Mouse (Mus musculus) heart, postnatal 10 days (tissue): Measurements from ENCODE around the gene D630023F18Rik. TPM values are rescaled to one million over a fixed set of nuclear protein-coding genes. Genes with fewer than 3 reads are reported as not detected.

ENCODE experiments used
- DNase-seq, 2 experiments: peaks; one replicate each; pipeline ENCODE4 v3.0.0; 2021
- intact Hi-C: fragments of 180-260 bp; cut with DNase I; formaldehyde crosslinking; loops from one replicate; pipeline ENCODE4 v1.15.1; 2025
- total RNA-seq, 2 experiments: library from RNA; stranded (reverse); gene quantifications; 2 replicates each; pipeline ENCODE4 v1.2.3; 2021

D630023F18Rik gene
- total RNA-seq, 2 experiments from 2014 or later: not detected

DNA sequence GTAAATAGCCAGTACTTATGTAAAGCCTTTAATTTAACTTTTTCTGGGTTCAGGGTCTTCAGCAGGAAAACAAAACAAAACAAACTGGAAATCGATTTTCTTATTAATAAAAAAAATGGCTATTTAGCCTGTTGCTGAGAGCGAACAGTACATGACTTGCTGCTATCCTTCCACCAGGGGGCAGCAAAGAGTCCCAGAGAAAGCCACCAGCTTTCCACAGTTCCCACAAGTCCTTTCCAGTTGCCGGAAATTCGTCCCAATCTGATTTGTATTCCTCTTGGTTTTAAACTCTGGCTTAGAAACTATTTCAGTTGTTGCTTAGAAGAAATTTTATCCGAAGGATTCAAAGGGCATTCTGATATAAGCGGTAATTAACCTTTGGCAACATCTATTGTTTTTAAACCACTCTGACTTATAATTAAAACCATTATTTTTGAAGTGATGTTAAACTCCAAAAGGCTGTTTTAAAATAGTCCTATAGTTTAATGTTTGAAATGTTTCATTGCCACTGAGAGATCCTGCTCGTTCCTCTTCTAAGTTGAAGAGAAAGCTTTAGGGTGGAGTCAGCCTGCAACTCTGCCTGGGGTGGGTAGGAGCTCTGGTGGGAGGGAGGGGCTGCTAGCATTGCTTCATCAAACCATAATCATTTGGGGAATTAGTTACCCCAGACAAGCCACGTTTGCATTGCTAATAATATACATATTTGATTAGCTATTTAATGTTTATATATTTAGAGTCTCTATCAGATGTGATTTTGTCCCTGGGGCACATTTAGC is 10.8 kb downstream of the D630023F18Rik start:
- intact Hi-C loops: loop anchor here (1.0 kb wide), 1 partner anchor 68 kb away; no protein-coding TSS in a partner anchor
- DNase-seq: peak; percentile 77 to 88

GRCm38 (mm10) chr1:65109756-65110435 is 13.1 kb downstream of the D630023F18Rik start:
- no peak for DNase-seq
- intact Hi-C loops: no loop called here

- DNase-seq: no peak
- intact Hi-C loops: no loop called here
Measured at GRCm38 (mm10) chr1:65109196-65109595, 13.8 kb downstream of the D630023F18Rik start.

DNA sequence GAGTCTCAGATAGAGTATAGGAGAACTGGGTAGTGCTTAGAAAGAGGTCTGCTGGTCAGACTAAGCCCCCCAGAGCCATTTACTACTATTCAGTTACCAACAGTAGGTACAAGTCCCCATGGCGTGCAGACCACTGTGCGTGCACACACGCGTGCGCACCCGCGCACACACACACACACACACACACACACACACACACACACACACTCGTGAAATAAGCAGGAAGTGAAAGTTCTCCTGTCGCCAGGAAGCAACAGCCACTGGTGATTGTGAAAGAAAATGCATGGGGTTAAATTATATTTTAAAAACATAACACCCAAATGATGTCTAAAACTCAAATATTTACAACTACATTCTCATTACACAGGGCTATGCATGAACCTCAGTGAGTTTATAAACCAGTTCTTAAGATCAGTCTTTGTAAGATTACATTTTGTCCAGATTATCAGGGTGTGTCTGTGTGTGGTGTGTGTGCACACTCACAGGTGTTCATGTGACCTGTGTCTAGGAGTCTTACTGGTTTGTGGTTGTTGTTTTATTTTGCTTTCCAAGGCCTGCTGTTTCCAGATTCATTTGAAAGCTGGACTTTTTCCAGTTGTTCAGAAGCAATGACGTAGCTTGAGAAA is 15.2 kb downstream of the D630023F18Rik start:
- DNase-seq: no peak
- intact Hi-C loops: no loop called here

DNA sequence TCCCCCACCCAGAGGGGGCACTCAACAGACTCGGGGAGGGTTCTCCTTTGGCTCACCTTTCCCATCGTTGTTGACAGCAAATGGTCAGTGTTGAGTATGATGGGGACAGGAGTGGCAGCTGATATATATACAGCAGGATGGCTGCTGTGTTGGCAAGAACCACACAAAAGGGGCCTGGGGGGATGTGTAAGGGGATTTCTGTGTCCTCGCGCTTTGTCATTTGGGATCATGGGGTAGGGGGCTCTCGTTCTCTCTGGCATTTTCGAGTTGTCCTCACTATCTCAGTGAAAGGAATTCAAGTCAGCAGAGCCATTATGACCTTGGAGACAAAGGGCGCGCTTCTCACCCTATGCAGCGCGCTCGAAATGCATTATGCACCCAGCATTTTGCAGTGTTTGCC is 19.7 kb downstream of the D630023F18Rik start, which contains the start of gene Cryga:
TSS of gene Cryga (minus strand) at position 101 of the 400 bp plus-strand sequence.
- intact Hi-C loops: no loop called here
- no peak for DNase-seq

DNA sequence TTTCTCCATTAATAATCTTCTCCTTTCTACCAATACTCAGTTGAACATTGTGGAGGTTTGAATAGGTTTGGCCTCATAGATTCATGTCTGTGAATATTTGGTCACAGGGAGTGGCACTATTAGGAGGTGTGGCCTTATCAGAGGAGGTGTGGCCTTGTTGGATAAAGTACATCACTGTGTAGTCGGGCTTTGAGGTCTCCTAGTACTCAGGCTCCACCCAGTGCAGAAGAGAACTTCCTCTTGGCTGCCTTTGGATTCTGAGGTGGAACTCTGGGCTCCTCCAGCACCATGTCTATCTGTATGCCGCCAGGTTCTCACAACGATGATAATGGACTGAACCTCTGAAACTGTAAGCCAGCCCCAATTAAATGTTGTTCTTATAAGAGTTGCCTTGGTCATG is 26.1 kb downstream of the D630023F18Rik start:
- DNase-seq: no peak
- intact Hi-C loops: no loop called here

DNA sequence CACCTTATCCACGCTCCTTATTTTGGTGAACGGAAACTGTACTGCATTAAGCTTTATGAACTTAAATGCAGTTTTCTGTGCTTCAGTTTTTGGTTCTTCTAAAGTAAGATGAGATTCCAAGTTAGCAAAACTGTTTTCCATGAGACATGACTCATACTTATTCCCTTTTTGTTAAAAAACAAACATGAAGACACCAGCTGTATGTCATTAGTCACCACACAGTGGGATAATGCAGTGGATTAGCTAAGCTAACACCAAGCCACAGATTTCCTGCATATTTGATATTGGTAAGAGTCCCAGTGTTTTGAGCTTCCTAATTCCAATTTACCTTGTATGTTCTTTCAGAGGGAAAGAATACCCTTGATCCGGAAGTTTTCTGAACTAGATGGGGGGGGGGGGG is 31.4 kb downstream of the D630023F18Rik start:
- no peak for DNase-seq
- intact Hi-C loops: no loop called here

- intact Hi-C loops: no loop called here
- DNase-seq: no peak
Measured at GRCm38 (mm10) chr1:65090370-65090769, 32.6 kb downstream of the D630023F18Rik start.

DNA sequence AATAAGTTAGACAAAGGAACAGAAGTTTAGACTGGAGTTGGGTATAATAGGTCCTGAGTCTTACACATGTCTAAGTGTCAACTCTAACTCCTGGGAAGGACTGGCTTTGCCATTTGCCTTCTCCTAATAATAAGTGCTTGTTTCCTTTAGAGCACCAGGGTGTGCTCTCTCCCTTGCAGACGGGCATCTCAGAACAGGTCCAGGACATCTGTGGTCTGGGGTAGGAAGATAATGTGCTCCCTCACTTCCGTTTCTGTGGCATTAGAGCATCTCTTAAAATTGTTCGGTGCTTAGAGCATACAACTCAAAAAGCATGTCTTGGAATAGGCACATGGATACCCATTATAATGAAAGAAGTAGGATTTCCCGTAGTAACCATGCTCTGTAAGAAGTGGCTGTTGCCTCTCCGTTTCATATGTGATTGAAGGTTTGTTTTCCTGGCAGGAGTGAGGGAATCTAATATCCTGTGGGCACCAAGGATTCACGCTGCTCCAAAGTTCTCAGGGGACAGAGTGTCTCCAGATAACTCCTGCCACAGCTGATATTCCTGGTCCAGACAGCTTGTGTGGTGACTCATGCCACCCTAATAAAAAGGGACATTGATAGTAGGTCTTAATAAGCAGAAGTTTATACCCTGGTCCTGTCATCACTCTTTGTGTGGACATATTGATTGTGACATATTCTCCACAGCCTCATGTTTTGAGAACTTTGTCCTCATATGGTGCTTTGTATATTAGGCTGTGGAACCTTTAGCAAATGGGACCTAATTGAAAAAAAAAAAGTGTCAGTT is 34.3 kb downstream of the D630023F18Rik start:
- DNase-seq: no peak
- intact Hi-C loops: no loop called here

- DNase-seq: no peak
- intact Hi-C loops: no loop called here
Measured at GRCm38 (mm10) chr1:65082188-65082587, 40.8 kb downstream of the D630023F18Rik start, which contains the start of gene Crygb. Gene Crygb (minus strand): TSS chr1:65082288.

DNA sequence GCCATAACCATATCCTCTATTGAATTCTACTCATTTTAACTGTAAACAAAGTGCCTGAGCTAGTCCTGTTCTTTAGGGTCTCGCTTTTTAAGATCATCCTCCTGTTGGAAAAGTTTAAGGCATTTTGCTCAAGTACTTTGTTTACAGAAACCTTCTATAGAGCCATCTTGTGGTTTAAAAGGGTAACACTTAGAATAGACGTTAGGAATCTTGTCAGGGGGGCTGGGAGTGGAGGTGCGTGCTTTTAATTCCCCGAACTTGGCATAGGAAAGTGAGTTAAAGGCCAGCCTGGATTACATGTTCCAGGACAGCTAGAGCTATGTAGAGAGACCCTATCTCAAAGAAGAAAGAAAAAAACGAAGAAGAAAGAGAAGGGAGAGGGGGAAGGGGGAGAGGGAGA is 47.4 kb downstream of the D630023F18Rik start:
- intact Hi-C loops: loop anchor here (2.0 kb wide), 1 partner anchor 29 kb away; no protein-coding TSS in a partner anchor
- peak; percentile 4 to 11 for DNase-seq

DNA sequence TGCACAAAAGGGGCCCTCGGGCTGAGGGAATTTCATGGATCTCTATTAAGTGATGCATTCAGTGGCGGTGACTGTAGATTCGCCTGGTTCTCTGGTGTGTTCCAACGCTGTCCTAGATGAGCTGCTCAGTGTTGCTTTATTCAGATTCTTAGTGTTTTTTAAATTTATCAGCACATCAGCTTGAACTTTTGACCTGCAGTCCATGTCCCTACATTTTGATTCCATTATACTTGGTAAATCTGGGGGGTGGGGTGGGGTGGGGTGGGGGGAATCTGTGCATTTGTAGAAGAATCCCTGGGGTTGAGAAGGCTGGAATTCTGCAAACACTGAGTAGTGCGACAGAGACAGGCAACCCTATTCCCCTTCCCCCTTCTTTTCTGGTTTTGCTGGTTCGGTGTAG is 49.4 kb downstream of the D630023F18Rik start, which contains the start of gene Crygc:
TSS of gene Crygc (minus strand) at position 101 of the 400 bp plus-strand sequence.
- intact Hi-C loops: no loop called here
- no peak for DNase-seq

DNA sequence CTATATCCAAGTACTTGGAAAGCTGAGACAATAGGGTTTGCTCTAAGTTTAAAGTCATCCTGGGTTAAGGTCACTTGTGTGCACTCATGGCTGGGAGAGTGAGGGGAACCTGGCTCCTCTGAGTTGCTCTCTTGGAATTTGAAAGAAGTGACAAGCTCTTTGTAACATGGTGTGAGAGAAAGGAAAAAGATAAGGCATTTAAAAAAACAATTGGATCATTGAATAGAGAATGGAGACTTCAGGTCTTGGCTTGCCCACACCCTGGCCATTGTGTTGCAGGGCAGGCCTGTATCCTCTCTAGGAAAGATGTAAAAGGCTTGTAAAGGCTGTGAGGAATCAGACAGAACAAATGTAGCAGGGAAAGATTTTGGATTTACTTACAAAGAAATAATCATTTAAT is 55.2 kb downstream of the D630023F18Rik start:
- intact Hi-C loops: no loop called here
- DNase-seq: no peak

DNA sequence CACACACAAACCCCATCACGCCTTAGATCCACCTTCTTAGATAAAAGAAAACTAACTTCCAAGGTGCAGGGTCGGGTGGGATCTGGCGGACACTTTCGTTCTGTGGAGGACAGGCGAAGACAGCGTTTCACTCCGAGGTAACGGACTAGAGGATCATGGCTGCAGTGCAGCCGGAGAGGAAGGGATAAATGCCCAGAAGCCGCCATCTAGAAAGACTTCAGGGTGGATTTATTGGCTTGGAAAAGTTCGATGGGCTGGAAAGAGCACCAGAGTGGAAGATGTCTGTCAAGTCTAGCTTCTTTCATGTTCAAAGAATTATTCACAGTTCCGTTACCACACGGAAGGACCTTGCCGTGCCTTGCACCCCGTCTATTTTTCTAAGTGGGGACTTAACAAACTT is 58.8 kb downstream of the D630023F18Rik start:
- intact Hi-C loops: no loop called here
- DNase-seq: no peak

DNA sequence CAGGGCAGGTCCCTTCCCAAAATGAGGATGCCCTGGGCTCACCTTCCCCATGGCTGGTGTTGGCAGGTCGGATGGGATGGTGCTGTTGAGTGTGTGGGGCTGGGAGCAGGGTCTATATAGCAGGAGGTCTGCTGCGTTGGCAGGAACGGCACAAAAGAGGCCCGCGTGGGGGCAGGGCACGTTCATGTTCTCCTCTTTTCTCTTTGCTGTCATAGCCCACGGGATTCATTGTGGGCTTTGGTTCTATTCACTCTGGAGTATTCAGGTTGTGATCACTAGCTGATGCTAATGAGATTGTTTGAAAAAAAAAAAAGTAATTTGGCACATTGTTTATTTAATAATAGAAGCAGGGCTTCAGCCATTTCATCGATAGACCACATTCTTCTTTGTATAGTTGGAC is 59.7 kb downstream of the D630023F18Rik start, which contains the start of gene Crygd:
TSS of gene Crygd (minus strand) at position 101 of the 400 bp plus-strand sequence.
- intact Hi-C loops: no loop called here

More for the DNA sequence above, 59.7 kb downstream of the D630023F18Rik start, which contains the start of gene Crygd:
- DNase-seq: no peak

Other genes starting within 250 kb of the D630023F18Rik start
- gene Plekhm3, start 166.4 kb downstream of the D630023F18Rik start, total RNA-seq: 10 to 100 TPM in 1 of 2 experiments, 1 to 10 TPM in 1; 8.8 to 10.7 TPM
- under 1 TPM; 0.30 to 0.38 TPM for gene Akr1cl, start 90.5 kb downstream of the D630023F18Rik start, total RNA-seq
- gene Cryge, start 72.1 kb downstream of the D630023F18Rik start, total RNA-seq: not detected
- not detected for gene Crygd, start 59.8 kb downstream of the D630023F18Rik start, total RNA-seq
- not detected for gene Crygc, start 49.5 kb downstream of the D630023F18Rik start, total RNA-seq
- gene Crygb, start 40.9 kb downstream of the D630023F18Rik start, total RNA-seq: not detected
- not detected for gene Cryga, start 19.8 kb downstream of the D630023F18Rik start, total RNA-seq
- gene Gm28845, start 3.7 kb downstream of the D630023F18Rik start, total RNA-seq: not detected
- gene Idh1, start 63.3 kb upstream of the D630023F18Rik start, total RNA-seq: 10 to 100 TPM; 48.1 to 51.8 TPM
- 10 to 100 TPM; 15.3 to 17.3 TPM for gene Pikfyve, start 63.5 kb upstream of the D630023F18Rik start, total RNA-seq
- gene Pth2r, start 158.8 kb upstream of the D630023F18Rik start, total RNA-seq: not detected